Mouse (Mus musculus): ENCODE results near the gene Siglec1.
"Not testable (repeated sequence)": the region's sequence is repeated elsewhere in the genome, so short reads cannot be mapped to it uniquely, and the experiment has no call there.

Gene Siglec1

GRCm38 (mm10) chr2:131053851-131054645 is 32.5 kb downstream of the Siglec1 start:
- DNase-seq (ENCODE audit: low read depth, low spot score): no peak

DNA sequence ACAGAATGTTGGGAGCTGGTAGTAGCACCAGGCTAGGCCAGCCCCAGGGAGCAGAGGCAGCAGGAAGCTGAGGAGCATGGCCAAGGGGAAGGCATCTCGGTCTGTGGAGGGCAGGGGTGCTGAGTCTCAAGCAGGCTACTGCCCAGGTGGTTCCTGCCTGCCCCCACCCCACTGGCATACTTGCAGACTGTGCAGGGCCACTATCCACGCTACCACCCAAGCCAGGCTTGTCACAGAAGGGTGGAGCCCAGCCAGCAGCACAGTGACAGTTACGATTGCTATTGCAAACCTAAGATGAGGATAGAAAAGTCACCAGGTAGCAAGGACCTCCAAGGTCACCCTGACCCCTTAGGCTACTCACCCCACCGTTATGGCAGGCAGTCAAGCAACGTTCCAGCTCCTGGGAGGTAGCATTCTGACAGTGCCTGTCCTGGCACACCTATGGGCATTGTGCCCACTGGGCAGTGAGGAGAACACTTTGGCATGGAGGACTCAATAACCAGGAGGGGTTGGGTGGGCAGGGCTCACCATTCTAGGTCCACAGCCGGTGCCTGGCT is 33.6 kb downstream of the Siglec1 start:
- DNase-seq (ENCODE audit: low read depth, low spot score): no peak

- DNase-seq (ENCODE audit: low read depth, low spot score): no peak
Measured at GRCm38 (mm10) chr2:131052043-131052442, 34.5 kb downstream of the Siglec1 start.

GRCm38 (mm10) chr2:131046025-131046424 is 40.5 kb downstream of the Siglec1 start:
- DNase-seq (ENCODE audit: low read depth, low spot score): no peak

- no peak for DNase-seq (ENCODE audit: low read depth, low spot score)
Measured at GRCm38 (mm10) chr2:131044989-131045720, 41.4 kb downstream of the Siglec1 start.

DNA sequence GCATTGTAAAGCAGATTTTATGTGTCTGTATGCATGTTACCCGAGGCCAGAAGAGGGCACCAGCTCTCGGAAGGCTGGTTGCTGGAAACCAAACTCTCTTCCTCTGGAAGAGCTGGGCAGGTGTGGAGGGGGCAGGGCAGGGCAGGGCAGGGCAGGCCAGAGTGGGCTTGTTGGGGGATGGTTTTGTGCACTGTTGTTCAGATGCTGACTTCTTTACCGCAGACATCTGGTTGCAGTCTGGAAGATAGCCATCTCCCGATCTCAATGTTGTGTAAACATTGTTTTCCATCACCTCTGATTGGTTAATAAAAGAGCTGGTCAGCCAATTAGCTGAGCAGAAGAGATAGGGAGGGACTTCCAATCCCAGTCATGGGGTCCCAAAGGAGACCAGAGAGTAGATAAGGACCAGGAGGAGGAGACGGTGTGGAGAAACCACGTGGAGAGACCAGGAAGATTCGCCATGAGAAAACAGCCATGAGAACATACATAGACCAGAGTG is 42.2 kb downstream of the Siglec1 start:
- no peak for DNase-seq (ENCODE audit: low read depth, low spot score)

GRCm38 (mm10) chr2:131042988-131043387 is 43.6 kb downstream of the Siglec1 start, which contains the start of gene Gfra4:
Gene Gfra4 (minus strand): TSS chr2:131043088.
- no peak for DNase-seq (ENCODE audit: low read depth, low spot score)

DNA sequence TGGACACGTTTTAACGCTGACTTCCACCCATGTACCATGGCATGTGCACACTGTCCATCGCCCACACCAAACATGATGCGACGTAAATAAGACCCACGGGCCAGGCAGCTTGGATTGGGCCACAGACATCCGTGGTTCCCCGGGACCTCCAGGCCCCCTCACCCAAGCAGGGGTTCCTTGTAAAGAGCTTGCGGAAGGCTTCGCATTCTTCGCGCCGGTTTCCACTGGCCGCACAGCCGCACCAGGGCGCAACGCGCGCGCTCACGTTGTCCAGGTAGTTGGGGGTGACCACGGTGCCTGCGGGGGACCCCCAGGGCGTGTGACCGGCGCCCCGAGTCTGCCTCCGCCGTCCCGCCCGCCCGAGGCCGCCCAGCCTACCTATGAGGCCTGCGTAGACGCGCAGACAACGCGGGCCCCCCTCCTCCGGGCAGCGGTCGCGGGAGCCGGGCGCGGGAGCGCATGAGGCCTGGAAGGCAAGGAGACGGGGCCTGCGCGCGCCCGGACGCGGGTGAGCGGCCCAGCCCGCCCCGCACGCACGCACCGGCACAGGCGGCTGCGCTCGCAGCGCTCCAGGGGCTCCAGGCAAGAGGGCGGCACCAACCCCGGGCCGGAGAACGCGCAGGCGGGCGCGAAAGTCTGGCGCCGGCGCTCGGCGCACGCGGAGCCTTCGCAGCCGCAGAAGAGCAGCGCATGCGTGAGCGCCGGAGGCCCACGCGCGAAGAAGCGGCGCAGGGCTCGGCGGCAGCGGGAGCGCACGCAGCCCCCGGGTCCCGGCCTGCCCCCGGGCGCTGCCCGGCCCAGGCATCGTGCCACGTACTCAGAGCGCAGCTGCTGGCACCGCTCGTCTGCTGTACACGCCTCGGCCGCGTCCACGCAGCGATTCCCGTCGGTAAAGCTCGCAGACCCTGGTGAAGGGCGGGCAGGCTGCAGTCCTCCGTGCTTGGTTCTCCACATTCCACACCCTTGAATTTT is 45.4 kb downstream of the Siglec1 start:
- DNase-seq (ENCODE audit: low read depth, low spot score): no peak

DNA sequence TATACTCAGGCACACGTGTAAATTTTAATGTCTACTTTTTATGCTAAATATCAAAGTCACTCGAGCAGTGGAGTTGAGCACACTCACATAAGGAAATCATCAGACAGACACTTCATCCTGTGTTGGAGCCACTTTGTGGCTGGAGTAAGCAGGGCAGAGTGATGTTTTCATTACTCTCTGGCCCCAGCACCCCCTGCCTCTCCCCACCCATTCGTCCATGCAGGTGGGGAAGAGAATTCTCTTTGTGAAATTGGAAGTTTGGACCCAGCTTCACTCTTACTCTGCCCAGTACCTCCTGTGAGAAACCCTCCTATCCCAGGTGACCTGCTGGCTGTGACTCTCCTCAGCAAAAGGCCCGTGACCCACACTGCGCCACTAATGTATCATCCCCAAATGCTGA is 47.9 kb downstream of the Siglec1 start:
- DNase-seq (ENCODE audit: low read depth, low spot score): no peak

DNA sequence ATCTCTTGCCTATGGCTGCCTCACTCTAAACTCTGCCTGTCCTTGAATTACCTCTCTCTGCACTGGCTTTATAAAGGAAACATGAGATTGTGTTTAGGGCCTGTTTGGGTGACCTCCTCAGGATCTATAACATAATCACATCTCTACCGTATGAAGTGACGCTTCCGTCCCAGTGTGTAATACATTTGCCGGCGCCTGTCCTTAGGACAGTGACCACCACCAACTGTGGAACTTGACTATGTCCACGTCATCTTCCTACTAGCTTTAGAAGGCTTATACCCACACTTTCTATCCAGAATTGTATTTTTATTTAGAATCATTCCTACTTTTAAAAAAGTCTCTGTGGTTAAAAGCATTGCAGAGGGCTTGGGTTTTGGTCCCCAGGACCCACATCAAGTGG is 48.4 kb downstream of the Siglec1 start:
- no peak for DNase-seq (ENCODE audit: low read depth, low spot score)

GRCm38 (mm10) chr2:131037226-131037990 is 49.2 kb downstream of the Siglec1 start:
- no peak for DNase-seq (ENCODE audit: low read depth, low spot score)

DNA sequence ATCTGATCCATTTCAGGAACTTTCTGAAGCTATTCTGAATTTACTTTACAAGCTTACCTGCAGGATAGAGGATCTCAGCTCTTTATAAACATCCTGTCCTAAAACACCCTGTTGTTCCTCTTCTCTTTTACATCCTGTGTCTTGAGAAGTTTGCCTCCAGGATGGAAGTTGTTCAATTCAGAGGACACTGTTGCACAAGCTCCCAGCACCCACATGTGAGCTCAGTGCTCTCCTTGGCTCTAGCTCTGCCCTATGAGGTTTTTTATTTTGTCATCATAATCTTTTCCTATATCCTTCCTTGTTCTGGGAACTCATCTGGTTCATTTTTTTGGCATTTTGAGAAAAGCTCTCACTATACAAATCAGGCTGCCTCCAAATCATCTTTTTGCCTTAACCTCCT is 49.8 kb downstream of the Siglec1 start:
- DNase-seq (ENCODE audit: low read depth, low spot score): no peak

- DNase-seq (ENCODE audit: low read depth, low spot score): no peak
Measured at GRCm38 (mm10) chr2:131036343-131036742, 50.2 kb downstream of the Siglec1 start.

GRCm38 (mm10) chr2:131031406-131031805 is 55.2 kb downstream of the Siglec1 start:
- DNase-seq (ENCODE audit: low read depth, low spot score): not testable (repeated sequence)

GRCm38 (mm10) chr2:131030998-131031397 is 55.6 kb downstream of the Siglec1 start:
- no peak for DNase-seq (ENCODE audit: low read depth, low spot score)

DNA sequence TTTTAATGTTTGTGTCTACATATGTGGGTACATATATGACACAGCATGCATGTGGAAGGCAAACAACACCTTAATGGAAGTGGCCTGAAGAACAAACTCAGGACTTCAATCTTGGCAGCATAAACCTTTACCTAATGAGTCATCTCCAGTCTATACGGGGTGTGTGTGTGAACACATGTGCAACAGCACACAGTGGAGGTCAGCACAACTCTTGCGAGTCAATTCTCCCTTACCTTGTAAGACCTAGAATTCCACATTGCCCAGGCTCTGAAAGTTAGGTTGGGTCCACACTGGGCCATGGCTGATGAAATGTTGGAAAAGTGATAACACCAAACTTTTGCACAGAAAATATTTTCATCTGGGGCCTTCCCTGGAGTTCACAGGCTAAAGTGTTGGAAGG is 56.0 kb downstream of the Siglec1 start:
- DNase-seq (ENCODE audit: low read depth, low spot score): no peak

DNA sequence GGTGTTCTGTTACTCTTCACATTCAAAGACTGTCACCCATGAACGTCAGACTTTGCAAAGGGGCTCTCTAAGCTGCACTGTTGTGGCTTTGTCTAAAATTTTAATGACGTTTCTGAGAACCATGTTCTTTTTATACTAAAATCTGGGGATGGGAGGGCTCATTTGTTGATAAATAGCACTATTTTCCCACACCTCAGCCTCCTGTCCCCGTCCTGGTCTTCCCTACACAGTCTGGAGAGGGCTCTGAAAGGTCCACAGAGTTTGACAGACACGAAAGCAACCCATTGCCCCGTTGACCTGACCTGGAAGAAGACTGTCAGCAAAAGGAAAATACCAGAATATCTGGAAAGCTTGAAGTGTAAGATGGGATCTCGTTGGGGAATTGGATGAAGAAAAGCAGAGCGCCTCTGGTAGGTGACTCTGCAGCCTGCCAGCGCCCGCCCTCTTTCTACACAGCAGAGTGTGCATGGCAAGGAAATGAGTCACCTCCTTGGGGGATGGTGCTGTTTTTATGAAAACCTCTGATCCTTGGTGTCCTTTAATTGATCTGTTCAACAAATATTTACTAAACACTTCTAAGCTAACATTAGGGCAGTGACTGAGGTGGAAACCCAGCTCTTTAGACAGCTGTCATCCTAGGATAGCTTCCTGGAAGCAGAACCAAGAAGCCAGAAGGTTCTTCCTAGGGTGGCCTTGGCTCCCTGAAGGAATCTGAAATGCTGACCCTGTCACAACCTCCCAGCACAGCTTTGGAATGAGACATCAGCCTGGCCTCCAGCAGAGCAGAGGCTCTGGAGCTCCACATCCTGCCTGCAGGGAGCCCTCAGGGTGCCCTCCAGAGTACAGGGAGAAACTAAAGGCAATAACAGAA is 57.3 kb downstream of the Siglec1 start:
- no peak for DNase-seq (ENCODE audit: low read depth, low spot score)

- DNase-seq (ENCODE audit: low read depth, low spot score): no peak
Measured at GRCm38 (mm10) chr2:131026941-131027340, 59.6 kb downstream of the Siglec1 start.

DNA sequence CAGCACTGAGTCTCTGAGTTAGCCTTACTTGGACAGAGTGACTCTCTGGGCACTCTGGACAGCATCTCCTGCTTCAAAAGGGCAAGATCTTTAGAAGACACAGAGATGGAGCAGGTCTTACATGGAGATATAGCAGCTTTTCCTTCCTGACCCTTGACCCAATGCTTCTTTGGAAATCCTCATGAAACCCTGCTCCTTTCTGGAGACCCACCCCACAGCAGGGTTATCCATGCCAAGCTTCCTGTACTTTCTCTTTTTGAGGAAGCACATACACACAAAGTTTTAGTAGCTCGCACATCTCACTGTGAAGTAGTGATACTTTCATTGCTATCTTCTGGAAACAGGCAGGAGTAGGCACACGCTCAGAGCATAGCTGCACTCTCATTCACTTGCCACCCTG is 61.3 kb downstream of the Siglec1 start:
- no peak for DNase-seq (ENCODE audit: low read depth, low spot score)

All from forelimb bud, embryonic 11.5 days (tissue).